In genomic region chr2:71388951-71389763, GRCm38 (mm10) we compare ENCODE assay signal across 1 mouse cellular context.
TF ChIP-seq lines count a peak whose summit lies in the region.

Hat1 (plus strand) TSS chr2:71388958.

TF ChIP-seq in MEL, 35 proteins besides CTCF, POLR2A, EP300 and RAD21 (continued from another document):
- TF ChIP-seq NRF1 (IDR thresholded peaks at IDR 0.05; ENCODE audit: insufficient read depth, low read depth, low read length, poor library complexity, severe bottlenecking) (peak; percentile 29; the same call in 1 of the 2 replicates), ZNF384 (IDR thresholded peaks at IDR 0.05; ENCODE audit: low read depth, low read length) (no peak), GABPA (IDR thresholded peaks at IDR 0.05; ENCODE audit: low read depth, low read length) (no peak), UBTF (IDR thresholded peaks at IDR 0.05; ENCODE audit: borderline replicate concordance, insufficient read depth, low read depth, low read length) (peak; percentile 81; the same call in 1 of the 2 replicates), CHD2 (IDR thresholded peaks at IDR 0.05; ENCODE audit: low read length) (no peak), USF2 (IDR thresholded peaks at IDR 0.05; ENCODE audit: borderline replicate concordance in 1 of 2, insufficient read depth in 1 of 2, low read depth in 1 of 2, low read length in 2 of 2) (no peak)
TF ChIP-seq in MEL: peak in this region for 18.
